Mouse (Mus musculus) heart, embryonic 12.5 days (tissue): ENCODE results near the gene Cenpc1. TPM values are rescaled to one million over a fixed set of nuclear protein-coding genes. Genes with fewer than 3 reads are reported as not detected.

ENCODE experiments used
- polyA plus RNA-seq: library from polyadenylated mRNA; unstranded; fragments of >200 nt; fragmentation: Nextera tagmentation; extraction: Ambion mirVana; gene quantifications from 2 replicates; pipeline ENCODE4 v1.2.1, GENCODE M21; 2016

The Cenpc1 gene
- polyA plus RNA-seq, 1 experiment from 2014 or later: 29.1 TPM

Other genes with a start within 250 kb of the Cenpc1 start
- 0.11 TPM in 1 of 2 replicates, not detected in the other for gene Stap1, start 6.2 kb upstream of the Cenpc1 start, polyA plus RNA-seq
- 12.3 and 14.1 TPM in 2 replicates for gene Uba6, start 107.2 kb upstream of the Cenpc1 start, polyA plus RNA-seq
- not detected in 2 replicates for gene Gnrhr, start 132.3 kb upstream of the Cenpc1 start, polyA plus RNA-seq
- not detected in 2 replicates for gene Tmprss11c, start 223.7 kb upstream of the Cenpc1 start, polyA plus RNA-seq